ENCODE assay signal across 9 mouse cellular contexts in genomic region chr6:89239511-89239910, GRCm38 (mm10).
A peak's percentile ranks its signal among the peaks of the same experiment; 100 is the strongest.
DNase-seq lines count a peak whose midpoint lies in the region; ATAC-seq lines count a peak whose summit lies in the region.
"Had no signal": no experiment of that assay in that cellular context is flagged by ENCODE, and none has a peak within 500 bp of the region (broad histone marks: within the 10 kb centered on the region; RNA-seq: fewer than 3 reads in every experiment).

No protein-coding gene starts in this region.

- peaks cover 30% of the 10 kb centered on the region for H3K27me3 ChIP-seq in kidney, embryonic 15.5 days
- 0 out of 2 replicates have a peak, but pooled peaks cover 3% of the 10 kb centered on the region for H3K27me3 ChIP-seq in embryonic facial prominence, embryonic 14.5 days (replicated peaks; ENCODE audit: control insufficient read depth, insufficient read depth, low read length)
- no peaks in the 10 kb centered on the region for H3K27me3 ChIP-seq in midbrain, embryonic 13.5 days

- peaks cover 25% of the 10 kb centered on the region for H3K4me1 ChIP-seq in kidney, embryonic 15.5 days
- 0 out of 2 replicates have a peak, but pooled peaks cover 8% of the 10 kb centered on the region for H3K4me1 ChIP-seq in embryonic facial prominence, embryonic 14.5 days (ENCODE audit: control insufficient read depth, insufficient read depth, low read length)
- peaks cover 76% of the 10 kb centered on the region for H3K4me1 ChIP-seq in midbrain, embryonic 13.5 days (replicated peaks)

- DNase-seq in kidney, adult 11 months: peak; percentile 41
- DNase-seq in adipocyte (ENCODE audit: low spot score): peak; percentile 88
- peak; percentile 57 for DNase-seq in embryonic facial prominence, embryonic 14.5 days (ENCODE audit: low spot score)
- DNase-seq in heart, postnatal 36 days: peak; percentile 71 to 77
- no peak for DNase-seq in thymus, postnatal 10 days (ENCODE audit: low spot score in 2 of 2)
- DNase-seq in B cell, adult 2 months: no peak

- no peaks in the 10 kb centered on the region for H3K9me3 ChIP-seq in kidney, embryonic 15.5 days (replicated peaks)
- no peaks in the 10 kb centered on the region for H3K9me3 ChIP-seq in embryonic facial prominence, embryonic 14.5 days (ENCODE audit: control insufficient read depth, low read length)
- no peaks in the 10 kb centered on the region for H3K9me3 ChIP-seq in midbrain, embryonic 13.5 days
- H3K9me3 ChIP-seq: limb, embryonic 15.5 days had no signal

- WGBS in kidney, embryonic 15.5 days: 40% methylated on average over 8 of the region's 8 CpGs
- WGBS in embryonic facial prominence, embryonic 14.5 days: 21% methylated on average over 8 of the region's 8 CpGs
- WGBS in midbrain, embryonic 13.5 days: 41% methylated on average over 8 of the region's 8 CpGs

- no peak overlapping the region for H3K27ac ChIP-seq in kidney, embryonic 15.5 days
- H3K27ac ChIP-seq in embryonic facial prominence, embryonic 14.5 days (replicated peaks; ENCODE audit: low read depth, low read length): 0 out of 2 replicates have a peak overlapping the region, but pooled peaks have one; percentile 40
- H3K27ac ChIP-seq in midbrain, embryonic 13.5 days: peak overlapping the region; percentile 79
- H3K27ac ChIP-seq: limb, embryonic 15.5 days had no signal

- no peaks in the 10 kb centered on the region for H3K36me3 ChIP-seq in kidney, embryonic 15.5 days
- no peaks in the 10 kb centered on the region for H3K36me3 ChIP-seq in embryonic facial prominence, embryonic 14.5 days (ENCODE audit: control insufficient read depth, insufficient read depth, low read length)
- no peaks in the 10 kb centered on the region for H3K36me3 ChIP-seq in midbrain, embryonic 13.5 days
- H3K36me3 ChIP-seq: limb, embryonic 15.5 days had no signal

- no peak for ATAC-seq in kidney, embryonic 15.5 days (replicated peaks; ENCODE audit: low FRiP score)
- peak; percentile 73; the same call in 1 of the 2 replicates for ATAC-seq in embryonic facial prominence, embryonic 14.5 days (ENCODE audit: low read depth)
- no peak for ATAC-seq in midbrain, embryonic 13.5 days

- no peak overlapping the region for H3K4me3 ChIP-seq in kidney, embryonic 15.5 days (replicated peaks)
- no peak overlapping the region for H3K4me3 ChIP-seq in embryonic facial prominence, embryonic 14.5 days (ENCODE audit: low read depth, low read length)
- H3K4me3 ChIP-seq in midbrain, embryonic 13.5 days (replicated peaks): no peak overlapping the region
- H3K4me3 ChIP-seq: limb, embryonic 15.5 days had no signal

- no peak overlapping the region for H3K4me2 ChIP-seq in kidney, embryonic 15.5 days
- no peak overlapping the region for H3K4me2 ChIP-seq in embryonic facial prominence, embryonic 14.5 days (ENCODE audit: low read depth, low read length)
- peak overlapping the region; percentile 13; the same call in 1 of the 2 replicates for H3K4me2 ChIP-seq in midbrain, embryonic 13.5 days (replicated peaks)
- H3K4me2 ChIP-seq: limb, embryonic 15.5 days had no signal

- H3K9ac ChIP-seq in kidney, embryonic 15.5 days: no peak overlapping the region
- no peak overlapping the region for H3K9ac ChIP-seq in embryonic facial prominence, embryonic 14.5 days (ENCODE audit: low read depth, low read length)
- H3K9ac ChIP-seq in midbrain, embryonic 13.5 days (replicated peaks): no peak overlapping the region; the same call in 1 of the 2 replicates
- H3K9ac ChIP-seq: limb, embryonic 15.5 days had no signal

- intact Hi-C loops in heart, postnatal 36 days (cut with DNase I): loop anchor here (5.0 kb wide), 2 partner anchors 113 to 312 kb away; no protein-coding TSS in a partner anchor

Comparison
In these comparisons a context has a peak if more than half of its experiments do, and no peak if none do; other contexts are left out.
1. DNase-seq: peak in kidney, adult 11 months (single experiment), adipocyte (single experiment), embryonic facial prominence, embryonic 14.5 days (single experiment) and heart, postnatal 36 days (2 of 2); none in thymus, postnatal 10 days (0 of 2) and B cell, adult 2 months (0 of 2).